Mouse (Mus musculus): ENCODE data around the gene Ndufaf5.

- TF ChIP-seq POLR2A (IDR thresholded peaks at IDR 0.05; ENCODE audit: control insufficient read depth, extremely low read depth, insufficient read depth, low read length, poor library complexity) (no peak), CTCF (IDR thresholded peaks at IDR 0.05; ENCODE audit: borderline replicate concordance, control insufficient read depth, extremely low read depth, insufficient read depth, low read length, poor library complexity) (no peak)
Measured at GRCm38 (mm10) chr2:140215965-140216364, 45.5 kb downstream of the Ndufaf5 start.

All from thymus, adult 2 months (tissue).